Mouse (Mus musculus) erythroblast, embryonic 14.5 days (primary cell): ENCODE results near the gene Capn5.

Source experiments
- GATA1 ChIP-seq: IDR thresholded peaks from 2 replicates; pipeline ENCODE4 v1.6.1; 2012; ENCODE audit warnings: low read length, inconsistent platforms, mixed read lengths
- TAL1 ChIP-seq: IDR thresholded peaks from 3 replicates; pipeline ENCODE4 v1.6.1; 2012; ENCODE audit warnings: low read length, inconsistent platforms, mixed read lengths

DNA sequence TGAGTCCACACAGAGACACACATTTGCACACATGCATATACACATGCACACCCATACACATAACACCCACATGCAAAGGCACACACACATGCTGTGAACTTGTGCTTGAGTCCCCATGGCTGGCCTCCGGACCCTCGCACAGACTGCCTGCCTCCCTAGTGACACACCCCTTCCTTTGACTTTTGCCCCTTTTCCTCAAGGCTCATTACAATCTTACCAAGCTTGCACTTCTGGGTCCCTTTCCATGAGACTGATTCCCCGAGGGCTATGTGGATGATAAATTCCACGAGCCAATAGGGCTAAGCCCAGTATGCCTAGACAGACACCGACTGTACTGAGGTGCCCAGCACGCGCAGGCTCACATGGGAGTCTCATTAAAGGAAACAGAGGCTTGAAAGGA, 71.8 kb downstream of the Capn5 start:
- TF ChIP-seq TAL1 (no peak), GATA1 (no peak)
